Mouse (Mus musculus) liver, embryonic 14.5 days (tissue): ENCODE results near the gene Rhox1. TPM values are rescaled to one million over a fixed set of nuclear protein-coding genes. Genes with fewer than 3 reads are reported as not detected.
"Not testable (repeated sequence)": the region's sequence is repeated elsewhere in the genome, so short reads cannot be mapped to it uniquely, and the experiment has no call there.

Experiments
- ATAC-seq: fragments of 200-750 bp; cut with Nextera tagmentation; 2 replicates; pipeline ENCODE4 v1.8.0; 2017; ENCODE audit warnings: moderate number of reproducible peaks, mild to moderate bottlenecking, moderate library complexity; ENCODE audit not compliant: insufficient read depth
- DNase-seq, 3 experiments: peaks; one replicate each; pipeline ENCODE4 v3.0.0-alpha.2; 2012 to 2013; ENCODE audit warnings: low read depth in 3 of 3, low spot score in 3 of 3
- H3K27ac ChIP-seq: fragments of 300-500 bp; sonication (generic); 2 replicates; pipeline ENCODE4 v1.5.1; 2014; ENCODE audit warnings: moderate library complexity, mild to moderate bottlenecking, control low read depth, inconsistent platforms
- H3K27me3 ChIP-seq: fragments of 300-500 bp; sonication (generic); 2 replicates; pipeline ENCODE4 v1.6.1; 2014; ENCODE audit warnings: mild to moderate bottlenecking, low read length, moderate library complexity; ENCODE audit not compliant: control insufficient read depth, insufficient read depth
- H3K36me3 ChIP-seq: fragments of 300-500 bp; sonication (generic); replicated peaks from 2 replicates; pipeline ENCODE4 v1.6.1; 2014; ENCODE audit warnings: low read depth; ENCODE audit not compliant: control insufficient read depth, insufficient read depth
- H3K4me1 ChIP-seq, 2 experiments: fragments of 200-500 bp in 1 of 2; fragments of 300-500 bp in 1 of 2; sonication (generic) in 1 of 2; replicated peaks; 2 replicates each; pipeline ENCODE4 v1.6.1; 2012 to 2014; ENCODE audit warnings: antibody characterized with exemption in 1 of 2, inconsistent platforms in 1 of 2, low read length in 1 of 2; ENCODE audit not compliant: control insufficient read depth in 2 of 2, insufficient read depth in 2 of 2
- H3K4me2 ChIP-seq: fragments of 300-500 bp; sonication (generic); 2 replicates; pipeline ENCODE4 v1.6.1; 2014; ENCODE audit warnings: low read depth, mild to moderate bottlenecking, control low read depth, moderate library complexity
- H3K4me3 ChIP-seq, 2 experiments: fragments of 200-500 bp in 1 of 2; fragments of 300-500 bp in 1 of 2; sonication (generic) in 1 of 2; 2 replicates each; pipeline ENCODE4 v1.5.1; 2012 to 2014; ENCODE audit warnings: low read depth in 2 of 2, low read length in 2 of 2, mild to moderate bottlenecking in 2 of 2, control low read depth in 1 of 2, inconsistent platforms in 1 of 2, moderate library complexity in 1 of 2; ENCODE audit not compliant: insufficient read depth in 1 of 2
- H3K9ac ChIP-seq: fragments of 300-500 bp; sonication (generic); replicated peaks from 2 replicates; pipeline ENCODE4 v1.6.1; 2014; ENCODE audit warnings: mild to moderate bottlenecking, control low read depth, moderate library complexity
- H3K9me3 ChIP-seq: fragments of 300-500 bp; sonication (generic); 2 replicates; pipeline ENCODE4 v1.6.1; 2016; ENCODE audit warnings: low read length, mixed read lengths; ENCODE audit not compliant: control insufficient read depth
- CTCF ChIP-seq: IDR thresholded peaks from 2 replicates; pipeline ENCODE4 v1.5.1; 2016; ENCODE audit warnings: antibody characterized with exemption, low read depth, control low read depth
- EP300 ChIP-seq: IDR thresholded peaks from 2 replicates; pipeline ENCODE4 v1.6.1; 2016; ENCODE audit warnings: antibody characterized with exemption, low read depth
- WGBS: fragments of 180-500 bp; shearing (Covaris S2); extraction: QIAGEN DNeasy Blood & Tissue Kit; methylation state at CpG from one replicate; pipeline ENCODE4 v1.1.7; 2014; ENCODE audit not compliant: insufficient replicate concordance; 5-methylcytosine and 5-hydroxymethylcytosine counted together
- polyA plus RNA-seq, 2 experiments: library from polyadenylated mRNA; depleted of rRNA in 1 of 2; stranded (reverse) in 1 of 2; unstranded in 1 of 2; fragments of >200 nt; fragmentation: Nextera tagmentation in 1 of 2; extraction: Ambion mirVana in 1 of 2; gene quantifications; 2 replicates each; pipeline versions ENCODE4 v1.2.1 to v1.2.3; 2012 to 2014

Gene Rhox1
- polyA plus RNA-seq (2012; rRNA removed) (not detected in 2 replicates), polyA plus RNA-seq (2014; fragmentation: Nextera tagmentation; extraction: Ambion mirVana) (not detected in 2 replicates)

- not testable (repeated sequence) for H3K27me3 ChIP-seq, H3K9ac ChIP-seq, H3K9me3 ChIP-seq, H3K4me3 ChIP-seq, H3K4me1 ChIP-seq, ATAC-seq, DNase-seq, H3K4me2 ChIP-seq, H3K27ac ChIP-seq, H3K36me3 ChIP-seq
- 48% methylated on average over 1 of the region's 1 CpGs for WGBS
Observed at GRCm38 (mm10) chrX:37222158-37222557, at the start of gene Rhox1. Rhox1 (minus strand) TSS chrX:37222258.

GRCm38 (mm10) chrX:37265038-37265437, 43.0 kb upstream of the Rhox1 start, which contains the start of gene Rhox4a:
Rhox4a (plus strand) TSS chrX:37265338.
- not testable (repeated sequence) for H3K4me3 ChIP-seq, H3K4me2 ChIP-seq, ATAC-seq, H3K9me3 ChIP-seq, H3K9ac ChIP-seq, H3K27me3 ChIP-seq, H3K4me1 ChIP-seq, DNase-seq, H3K36me3 ChIP-seq, H3K27ac ChIP-seq
- whole genome bisulfite sequencing: 82% methylated on average over 10 of the region's 19 CpGs

- not testable (repeated sequence) for H3K9me3 ChIP-seq, H3K9ac ChIP-seq, H3K36me3 ChIP-seq, H3K4me2 ChIP-seq, ATAC-seq, DNase-seq, H3K27ac ChIP-seq, H3K4me1 ChIP-seq, H3K4me3 ChIP-seq, H3K27me3 ChIP-seq
- WGBS: 56% methylated on average over 1 of the region's 3 CpGs
Observed at GRCm38 (mm10) chrX:37249619-37250018, 27.6 kb upstream of the Rhox1 start, which contains the start of gene Rhox3a. Rhox3a (plus strand) TSS chrX:37249919.

- H3K27ac ChIP-seq, H3K27me3 ChIP-seq, ATAC-seq, H3K4me1 ChIP-seq, H3K9me3 ChIP-seq, H3K9ac ChIP-seq, H3K4me3 ChIP-seq, DNase-seq, H3K4me2 ChIP-seq, H3K36me3 ChIP-seq: not testable (repeated sequence)
- WGBS: no CpG with 5 or more reads among the region's 9 CpGs
Observed at GRCm38 (mm10) chrX:37244676-37245075, 22.6 kb upstream of the Rhox1 start, which contains the start of gene Rhox2a. Rhox2a (plus strand) TSS chrX:37244976.

- no peak for DNase-seq
- no peaks in the 10 kb centered on the region for H3K36me3 ChIP-seq
- no peak for ATAC-seq
- no peaks in the 10 kb centered on the region for H3K27me3 ChIP-seq
- TF ChIP-seq CTCF (no peak), EP300 (no peak)
- 75% methylated on average over 10 of the region's 10 CpGs for WGBS
- no peaks in the 10 kb centered on the region for H3K9me3 ChIP-seq
- no peak within 1 kb of the TSS for H3K4me2 ChIP-seq
- no peak within 1 kb of the TSS for H3K9ac ChIP-seq
- H3K4me1 ChIP-seq: no peaks in the 10 kb centered on the region
- no peak within 1 kb of the TSS for H3K4me3 ChIP-seq
- H3K27ac ChIP-seq: no peak within 1 kb of the TSS
Observed at GRCm38 (mm10) chrX:37210941-37211340, 11.1 kb downstream of the Rhox1 start, which contains the start of gene Gm9. Gm9 (minus strand) TSS chrX:37211041.

- Histone ChIP-seq H3K4me3 (no peak overlapping the region), H3K9ac (no peak overlapping the region), H3K4me1 (no peaks in the 10 kb centered on the region), H3K36me3 (no peaks in the 10 kb centered on the region), H3K4me2 (no peak overlapping the region), H3K27me3 (no peaks in the 10 kb centered on the region), H3K27ac (no peak overlapping the region), H3K9me3 (no peaks in the 10 kb centered on the region)
- no peak for DNase-seq
- ATAC-seq: no peak
- 37% methylated on average over 8 of the region's 8 CpGs for WGBS
- no peak for TF ChIP-seq CTCF
- no peak for TF ChIP-seq EP300
Observed at GRCm38 (mm10) chrX:37198676-37199075, 23.4 kb downstream of the Rhox1 start.
